Mouse (Mus musculus): ENCODE data around the gene Chchd6. TPM values are rescaled to one million over a fixed set of nuclear protein-coding genes. Genes with fewer than 3 reads are reported as not detected.

Chchd6 gene
- total and polyA plus RNA-seq, 3 experiments: 4.7 to 15.8 (median 7.1) TPM

DNA sequence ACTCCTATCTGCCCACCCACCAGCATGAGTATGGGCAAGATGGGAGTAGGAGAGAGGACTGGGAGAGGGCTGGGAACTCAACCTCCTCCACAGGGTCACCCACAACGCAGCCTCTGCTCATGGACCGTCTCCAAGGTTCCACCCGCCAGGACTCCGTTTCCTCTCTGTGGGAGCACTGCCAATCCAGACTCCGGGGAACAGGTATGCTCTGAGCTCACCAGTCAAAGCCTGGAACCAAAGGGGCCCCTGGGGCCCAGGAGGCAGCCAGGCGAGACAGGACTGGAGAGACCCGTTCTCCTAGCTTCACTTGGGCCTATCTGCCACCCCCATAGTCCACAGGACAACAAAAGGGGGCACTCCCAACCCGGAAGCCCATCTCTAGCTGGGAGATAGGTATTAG lies 242.4 kb downstream of the Chchd6 start:
- no peak for TF ChIP-seq GATA1 (IDR thresholded peaks at IDR 0.05; ENCODE audit: borderline replicate concordance, low read length)
- TF ChIP-seq POLR2AphosphoS5 (IDR thresholded peaks at IDR 0.05; ENCODE audit: insufficient replicate concordance, low read depth, low read length): no peak
- no peak for TF ChIP-seq CTCF (IDR thresholded peaks at IDR 0.05; ENCODE audit: low read depth, low read length)
- no peak for TF ChIP-seq GATA2 (IDR thresholded peaks at IDR 0.05; ENCODE audit: borderline replicate concordance, low read depth, low read length)
- no peak for TF ChIP-seq TAL1 (conservative IDR thresholded peaks at IDR 0.05; ENCODE audit: low read depth, low read length)
- H3K36me3 ChIP-seq (replicated peaks): peaks cover 99% of the 10 kb centered on the region

DNA sequence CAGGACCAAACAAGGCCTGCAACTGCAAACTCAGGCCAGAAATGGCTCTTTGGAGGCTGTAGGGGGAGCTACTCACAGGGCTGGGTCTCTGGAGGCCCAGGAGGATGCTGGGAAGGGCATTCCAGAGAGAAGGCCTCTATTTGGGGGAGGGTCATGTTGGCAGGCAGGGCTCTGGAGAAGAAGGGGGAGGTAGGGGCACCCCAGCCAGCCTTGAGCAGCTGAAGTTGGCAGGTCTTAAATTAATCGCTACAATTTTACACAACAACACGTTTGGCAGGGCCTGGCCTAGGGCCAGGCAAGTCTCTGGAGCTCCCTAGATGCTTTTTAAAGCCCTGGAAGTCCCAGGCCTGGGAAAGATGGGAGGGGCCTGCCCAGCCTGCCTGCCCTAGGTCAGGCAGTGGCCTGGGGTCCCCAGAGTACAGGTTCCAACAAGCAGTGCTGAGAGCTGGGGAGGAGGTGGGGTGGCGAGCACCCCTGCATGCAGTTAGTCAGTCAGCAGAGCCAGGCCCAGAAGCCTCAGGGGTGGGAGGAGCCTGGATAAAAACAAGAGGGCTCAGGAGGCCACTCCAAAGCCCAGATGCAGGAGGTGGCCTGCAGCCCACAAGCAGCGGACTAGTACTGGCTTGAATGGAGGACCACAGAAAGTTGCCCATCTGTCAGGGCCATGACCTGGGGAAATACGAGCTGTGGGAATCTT lies 243.9 kb downstream of the Chchd6 start:
- no peak overlapping the region for H3K4me3 ChIP-seq (ENCODE audit: low read depth, low read length)
- no peaks in the 10 kb centered on the region for H3K27me3 ChIP-seq (ENCODE audit: insufficient read depth, low read length)
- 0 out of 2 replicates have a peak, but pooled peaks cover under 1% of the 10 kb centered on the region for H3K4me1 ChIP-seq (ENCODE audit: insufficient read depth, low read depth, low read length)
- H3K36me3 ChIP-seq (replicated peaks): peaks cover 99% of the 10 kb centered on the region
- no peak for DNase-seq (ENCODE audit: low spot score)
- no peaks in the 10 kb centered on the region for H3K9me3 ChIP-seq (replicated peaks)
- TF ChIP-seq GATA1 (IDR thresholded peaks at IDR 0.05; ENCODE audit: borderline replicate concordance, low read length) (no peak), TAL1 (conservative IDR thresholded peaks at IDR 0.05; ENCODE audit: low read depth, low read length) (no peak), POLR2AphosphoS5 (IDR thresholded peaks at IDR 0.05; ENCODE audit: insufficient replicate concordance, low read depth, low read length) (no peak)
- ATAC-seq (ENCODE audit: extremely low read depth, insufficient number of reproducible peaks, low FRiP score, poor library complexity, severe bottlenecking): no peak

More for the DNA sequence above, 242.4 kb downstream of the Chchd6 start:
- H3K27me3 ChIP-seq (ENCODE audit: insufficient read depth, low read length): no peaks in the 10 kb centered on the region
- no peak overlapping the region for H3K4me3 ChIP-seq (ENCODE audit: low read depth, low read length)
- no peaks in the 10 kb centered on the region for H3K9me3 ChIP-seq (replicated peaks)
- H3K4me1 ChIP-seq (ENCODE audit: insufficient read depth, low read depth, low read length): peaks cover 10% of the 10 kb centered on the region; the same call in 1 of the 2 replicates
- no peak for ATAC-seq (ENCODE audit: extremely low read depth, insufficient number of reproducible peaks, low FRiP score, poor library complexity, severe bottlenecking)
- DNase-seq (ENCODE audit: low spot score): no peak

DNA sequence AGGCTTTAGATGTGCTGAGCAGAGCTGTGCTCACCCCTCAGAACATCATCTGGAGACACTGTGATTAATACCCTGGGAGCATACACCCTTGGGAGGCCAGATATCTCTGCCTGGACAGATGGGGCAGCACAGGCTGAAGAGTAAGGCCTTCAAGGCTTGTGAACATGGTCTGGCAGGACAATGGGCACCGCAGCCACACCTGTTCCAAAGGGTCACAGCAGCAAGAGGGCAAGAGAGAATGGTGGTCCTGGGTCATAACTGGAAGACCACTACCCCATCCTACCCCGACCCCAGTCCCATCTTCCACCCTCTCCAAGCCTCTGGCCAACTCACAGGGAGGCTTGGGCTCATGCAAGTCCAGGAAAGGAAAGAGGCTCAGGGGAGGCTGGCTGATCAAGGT lies 244.9 kb downstream of the Chchd6 start:
- no peaks in the 10 kb centered on the region for H3K9me3 ChIP-seq (replicated peaks)
- H3K36me3 ChIP-seq (replicated peaks): peaks cover 98% of the 10 kb centered on the region
- no peak for ATAC-seq (ENCODE audit: extremely low read depth, insufficient number of reproducible peaks, low FRiP score, poor library complexity, severe bottlenecking)
- no peaks in the 10 kb centered on the region for H3K27me3 ChIP-seq (ENCODE audit: insufficient read depth, low read length)
- TF ChIP-seq CTCF (IDR thresholded peaks at IDR 0.05; ENCODE audit: low read depth, low read length) (no peak), TAL1 (conservative IDR thresholded peaks at IDR 0.05; ENCODE audit: low read depth, low read length) (no peak), POLR2AphosphoS5 (IDR thresholded peaks at IDR 0.05; ENCODE audit: insufficient replicate concordance, low read depth, low read length) (no peak), GATA2 (IDR thresholded peaks at IDR 0.05; ENCODE audit: borderline replicate concordance, low read depth, low read length) (no peak), GATA1 (IDR thresholded peaks at IDR 0.05; ENCODE audit: borderline replicate concordance, low read length) (no peak)
- no peak for DNase-seq (ENCODE audit: low spot score)
- H3K4me1 ChIP-seq (ENCODE audit: insufficient read depth, low read depth, low read length): peaks cover 5% of the 10 kb centered on the region
- H3K4me3 ChIP-seq (ENCODE audit: low read depth, low read length): no peak overlapping the region

DNA sequence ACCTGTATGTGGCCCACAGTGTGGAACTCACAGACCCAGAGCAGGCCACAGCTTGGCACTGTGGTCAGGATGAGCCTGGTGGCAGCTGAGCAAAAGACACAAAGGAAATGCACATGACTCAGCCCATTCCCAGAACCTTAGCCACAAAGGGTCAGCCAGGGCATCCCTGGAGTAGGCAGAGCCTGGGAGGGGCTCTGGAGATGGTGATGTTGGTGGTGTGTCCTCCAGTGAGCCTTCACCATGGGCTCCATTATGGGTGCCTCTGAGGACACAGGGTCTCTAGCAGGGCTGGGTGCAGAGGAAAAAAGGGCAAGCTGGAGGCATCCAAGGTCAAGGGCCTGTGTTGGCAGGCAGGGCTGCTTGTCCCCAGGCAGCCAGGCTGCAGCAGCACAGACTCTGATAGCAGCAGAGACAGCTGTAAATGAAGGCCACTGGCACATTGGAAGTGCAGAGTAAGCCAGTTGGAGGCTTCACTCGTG lies 245.4 kb downstream of the Chchd6 start:
- DNase-seq (ENCODE audit: low spot score) (no peak), ATAC-seq (ENCODE audit: extremely low read depth, insufficient number of reproducible peaks, low FRiP score, poor library complexity, severe bottlenecking) (no peak)
- Histone ChIP-seq H3K36me3 (replicated peaks) (peaks cover 98% of the 10 kb centered on the region), H3K4me3 (ENCODE audit: low read depth, low read length) (no peak overlapping the region), H3K27me3 (ENCODE audit: insufficient read depth, low read length) (no peaks in the 10 kb centered on the region), H3K4me1 (ENCODE audit: insufficient read depth, low read depth, low read length) (peaks cover 10% of the 10 kb centered on the region), H3K9me3 (replicated peaks) (no peaks in the 10 kb centered on the region)
- TF ChIP-seq TAL1 (conservative IDR thresholded peaks at IDR 0.05; ENCODE audit: low read depth, low read length) (no peak), GATA2 (IDR thresholded peaks at IDR 0.05; ENCODE audit: borderline replicate concordance, low read depth, low read length) (no peak), GATA1 (IDR thresholded peaks at IDR 0.05; ENCODE audit: borderline replicate concordance, low read length) (no peak), CTCF (IDR thresholded peaks at IDR 0.05; ENCODE audit: low read depth, low read length) (no peak), POLR2AphosphoS5 (IDR thresholded peaks at IDR 0.05; ENCODE audit: insufficient replicate concordance, low read depth, low read length) (no peak)

DNA sequence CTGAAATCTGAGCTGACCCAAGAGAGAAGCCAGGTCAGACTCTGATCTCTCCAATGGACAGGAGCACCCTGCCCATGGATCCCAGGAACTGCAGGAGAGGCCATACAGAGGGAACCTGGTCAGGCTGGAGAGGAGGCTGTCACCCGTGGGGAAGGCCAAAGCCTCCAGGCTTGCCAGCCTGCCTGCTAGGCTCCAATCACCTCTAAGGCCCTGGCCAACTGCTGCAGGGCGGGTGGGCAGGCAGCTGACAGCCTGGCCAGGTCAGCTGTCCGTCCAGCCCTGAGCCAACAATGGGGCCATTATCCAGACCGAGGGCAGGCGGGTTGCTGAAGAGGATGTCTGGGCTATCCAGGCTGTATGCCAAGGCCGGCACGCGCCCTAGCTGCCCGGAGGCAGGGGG lies 247.1 kb downstream of the Chchd6 start:
- no peaks in the 10 kb centered on the region for H3K9me3 ChIP-seq (replicated peaks)
- peaks cover 14% of the 10 kb centered on the region for H3K4me1 ChIP-seq (ENCODE audit: insufficient read depth, low read depth, low read length)
- peak overlapping the region; percentile 14; the same call in 1 of the 2 replicates for H3K4me3 ChIP-seq (ENCODE audit: low read depth, low read length)
- H3K36me3 ChIP-seq (replicated peaks): peaks cover 97% of the 10 kb centered on the region
- DNase-seq (ENCODE audit: low spot score): no peak
- H3K27me3 ChIP-seq (ENCODE audit: insufficient read depth, low read length): no peaks in the 10 kb centered on the region
- TF ChIP-seq GATA1 (IDR thresholded peaks at IDR 0.05; ENCODE audit: borderline replicate concordance, low read length) (no peak), TAL1 (conservative IDR thresholded peaks at IDR 0.05; ENCODE audit: low read depth, low read length) (no peak), GATA2 (IDR thresholded peaks at IDR 0.05; ENCODE audit: borderline replicate concordance, low read depth, low read length) (no peak), CTCF (IDR thresholded peaks at IDR 0.05; ENCODE audit: low read depth, low read length) (no peak), POLR2AphosphoS5 (IDR thresholded peaks at IDR 0.05; ENCODE audit: insufficient replicate concordance, low read depth, low read length) (no peak)
- no peak for ATAC-seq (ENCODE audit: extremely low read depth, insufficient number of reproducible peaks, low FRiP score, poor library complexity, severe bottlenecking)

DNA sequence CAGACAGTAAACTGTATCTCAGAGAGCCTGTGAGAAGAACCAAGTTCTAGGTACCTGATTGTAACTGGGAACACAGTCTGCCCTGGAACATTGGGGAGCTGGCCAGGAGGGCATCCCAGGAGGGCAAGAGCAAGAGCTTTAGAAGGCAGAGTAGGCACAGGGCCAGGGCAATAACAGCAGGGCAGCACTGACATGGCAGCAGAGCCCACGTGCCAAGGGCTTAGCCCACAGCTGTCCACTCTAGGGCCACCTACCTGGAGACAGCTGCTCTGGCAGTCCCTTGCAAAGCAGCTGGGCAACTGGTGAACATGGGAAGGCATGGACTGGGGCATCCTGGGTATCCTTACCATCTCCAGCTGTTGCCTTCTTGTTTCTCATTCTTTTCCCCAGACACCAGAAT lies 247.7 kb downstream of the Chchd6 start:
- Histone ChIP-seq H3K4me1 (ENCODE audit: insufficient read depth, low read depth, low read length) (peaks cover 14% of the 10 kb centered on the region), H3K27me3 (ENCODE audit: insufficient read depth, low read length) (no peaks in the 10 kb centered on the region), H3K36me3 (replicated peaks) (peaks cover 97% of the 10 kb centered on the region), H3K9me3 (replicated peaks) (no peaks in the 10 kb centered on the region), H3K4me3 (ENCODE audit: low read depth, low read length) (no peak overlapping the region)
- no peak for DNase-seq (ENCODE audit: low spot score)
- ATAC-seq (ENCODE audit: extremely low read depth, insufficient number of reproducible peaks, low FRiP score, poor library complexity, severe bottlenecking): no peak
- TF ChIP-seq TAL1 (conservative IDR thresholded peaks at IDR 0.05; ENCODE audit: low read depth, low read length): no peak
- TF ChIP-seq CTCF (IDR thresholded peaks at IDR 0.05; ENCODE audit: low read depth, low read length): no peak

All from G1E (cell line).